Mouse (Mus musculus) CH12.LX (cell line): ENCODE results near the gene Cyp2d10. TPM values are rescaled to one million over a fixed set of nuclear protein-coding genes. Genes with fewer than 3 reads are reported as not detected.

Experiments used
- DNase-seq: peaks from one replicate; pipeline ENCODE4 v3.0.0-alpha.2; 2013; ENCODE audit errors: extremely low read depth
- H3K27ac ChIP-seq: 2 replicates; pipeline ENCODE4 v1.5.1; 2012; ENCODE audit warnings: low read depth, mild to moderate bottlenecking, control low read depth, moderate library complexity; ENCODE audit not compliant: insufficient read depth
- H3K27me3 ChIP-seq: replicated peaks from 2 replicates; pipeline ENCODE3; 2012; ENCODE audit warnings: inconsistent platforms
- H3K36me3 ChIP-seq, 2 experiments: replicated peaks in 1 of 2; 2 replicates each; pipeline versions ENCODE3 to v1.6.1; 2012; ENCODE audit warnings: inconsistent platforms in 1 of 2, low read length in 1 of 2, mild to moderate bottlenecking in 1 of 2, mixed read lengths in 1 of 2, moderate library complexity in 1 of 2; ENCODE audit not compliant: control insufficient read depth in 1 of 2, insufficient read depth in 1 of 2
- H3K4me1 ChIP-seq, 2 experiments: 2 replicates each; pipeline ENCODE4 v1.6.1; 2012; ENCODE audit warnings: inconsistent platforms in 1 of 2, moderate library complexity in 1 of 2; ENCODE audit not compliant: insufficient read depth in 2 of 2, control insufficient read depth in 1 of 2
- H3K4me2 ChIP-seq: 2 replicates; pipeline ENCODE4 v1.6.1; 2012; ENCODE audit warnings: low read depth, mild to moderate bottlenecking, control low read depth; ENCODE audit not compliant: poor library complexity, insufficient read depth, severe bottlenecking
- H3K4me3 ChIP-seq, 3 experiments: fragments of 150-350 bp in 1 of 3; sonication (generic) in 1 of 3; replicated peaks in 1 of 3; 2 replicates each; pipeline versions ENCODE3 to v1.5.1; 2011 to 2012; ENCODE audit warnings: low read depth in 2 of 3, low read length in 2 of 3, mild to moderate bottlenecking in 2 of 3, moderate library complexity in 2 of 3, control low read depth in 1 of 3, improper control_type of control experiment in 1 of 3, inconsistent platforms in 1 of 3, mixed read lengths in 1 of 3; ENCODE audit not compliant: poor library complexity in 1 of 3
- H3K79me2 ChIP-seq: replicated peaks from 2 replicates; pipeline ENCODE4 v1.6.1; 2012; ENCODE audit warnings: mild to moderate bottlenecking, moderate library complexity; ENCODE audit not compliant: control insufficient read depth, poor library complexity, insufficient read depth, severe bottlenecking; ENCODE audit errors: extremely low read depth
- H3K9ac ChIP-seq: 2 replicates; pipeline ENCODE4 v1.6.1; 2012; ENCODE audit warnings: low read depth, mild to moderate bottlenecking, control low read depth, moderate library complexity; ENCODE audit not compliant: insufficient read depth
- H3K9me3 ChIP-seq: replicated peaks from 2 replicates; pipeline ENCODE3; 2012; ENCODE audit warnings: low read length, inconsistent platforms, mixed read lengths
- BHLHE40 ChIP-seq: IDR thresholded peaks from 2 replicates; pipeline ENCODE4 v1.6.1; 2011; ENCODE audit warnings: mild to moderate bottlenecking, low read depth, low read length, improper control_type of control experiment
- CHD1 ChIP-seq: IDR thresholded peaks from 2 replicates; pipeline ENCODE4 v1.6.1; 2012; ENCODE audit warnings: low read depth, low read length, improper control_type of control experiment, inconsistent platforms
- CHD2 ChIP-seq: IDR thresholded peaks from 2 replicates; pipeline ENCODE4 v1.6.1; 2011; ENCODE audit warnings: low read length, improper control_type of control experiment
- ETS1 ChIP-seq: conservative IDR thresholded peaks from 2 replicates; pipeline ENCODE4 v1.6.1; 2012; ENCODE audit warnings: low read depth, mild to moderate bottlenecking, inconsistent platforms, low read length, improper control_type of control experiment, moderate library complexity
- GABPA ChIP-seq: IDR thresholded peaks from 2 replicates; pipeline ENCODE4 v1.6.1; 2012; ENCODE audit warnings: low read depth, low read length, improper control_type of control experiment, inconsistent platforms; ENCODE audit not compliant: insufficient replicate concordance
- HCFC1 ChIP-seq: IDR thresholded peaks from 2 replicates; pipeline ENCODE4 v1.6.1; 2012; ENCODE audit warnings: low read depth, mild to moderate bottlenecking, inconsistent platforms, low read length, improper control_type of control experiment
- IRF4 ChIP-seq: IDR thresholded peaks from 2 replicates; pipeline ENCODE4 v1.6.1; 2014; ENCODE audit warnings: low read depth, mild to moderate bottlenecking, inconsistent platforms, low read length, improper control_type of control experiment
- JUN ChIP-seq: IDR thresholded peaks from 2 replicates; pipeline ENCODE4 v1.6.1; 2011; ENCODE audit warnings: low read depth, mild to moderate bottlenecking, low read length, improper control_type of control experiment, moderate library complexity; ENCODE audit not compliant: insufficient read depth
- JUND ChIP-seq: conservative IDR thresholded peaks from 2 replicates; pipeline ENCODE4 v1.6.1; 2011; ENCODE audit warnings: low read depth, low read length, improper control_type of control experiment
- MAFK ChIP-seq: IDR thresholded peaks from 2 replicates; pipeline ENCODE4 v1.6.1; 2011; ENCODE audit warnings: low read length, improper control_type of control experiment; ENCODE audit not compliant: insufficient replicate concordance
- MAX ChIP-seq: IDR thresholded peaks from 2 replicates; pipeline ENCODE4 v1.6.1; 2011; ENCODE audit warnings: low read length, improper control_type of control experiment
- MAZ ChIP-seq: IDR thresholded peaks from 2 replicates; pipeline ENCODE4 v1.6.1; 2012; ENCODE audit warnings: low read depth, mild to moderate bottlenecking, inconsistent platforms, low read length, improper control_type of control experiment, moderate library complexity
- MXI1 ChIP-seq: IDR thresholded peaks from 2 replicates; pipeline ENCODE4 v1.6.1; 2011; ENCODE audit warnings: mild to moderate bottlenecking, low read depth, low read length, improper control_type of control experiment
- MYC ChIP-seq: IDR thresholded peaks from 2 replicates; pipeline ENCODE4 v1.6.1; 2011; ENCODE audit warnings: low read depth, mild to moderate bottlenecking, improper control_type of control experiment, low read length
- NELFE ChIP-seq: IDR thresholded peaks from 2 replicates; pipeline ENCODE4 v1.6.1; 2011; ENCODE audit warnings: low read depth, low read length, improper control_type of control experiment
- NRF1 ChIP-seq: IDR thresholded peaks from 2 replicates; pipeline ENCODE4 v1.6.1; 2014; ENCODE audit warnings: low read depth, mild to moderate bottlenecking, inconsistent platforms, low read length, improper control_type of control experiment, moderate library complexity
- POLR2A ChIP-seq: IDR thresholded peaks from 2 replicates; pipeline ENCODE4 v1.6.1; 2011; ENCODE audit warnings: low read depth, mild to moderate bottlenecking, improper control_type of control experiment, low read length
- RAD21 ChIP-seq: IDR thresholded peaks from 2 replicates; pipeline ENCODE4 v1.6.1; 2011; ENCODE audit warnings: low read depth, mild to moderate bottlenecking, low read length, improper control_type of control experiment, moderate library complexity
- RCOR1 ChIP-seq: conservative IDR thresholded peaks from 2 replicates; pipeline ENCODE4 v1.6.1; 2012; ENCODE audit warnings: low read depth, mild to moderate bottlenecking, inconsistent platforms, low read length, improper control_type of control experiment
- SMC3 ChIP-seq: IDR thresholded peaks from 2 replicates; pipeline ENCODE4 v1.6.1; 2011; ENCODE audit warnings: low read depth, low read length, improper control_type of control experiment
- TBP ChIP-seq: conservative IDR thresholded peaks from 2 replicates; pipeline ENCODE4 v1.6.1; 2011; ENCODE audit warnings: low read depth, low read length, improper control_type of control experiment
- TCF12 ChIP-seq: IDR thresholded peaks from 2 replicates; pipeline ENCODE4 v1.6.1; 2014; ENCODE audit warnings: low read depth, mild to moderate bottlenecking, inconsistent platforms, low read length, improper control_type of control experiment
- UBTF ChIP-seq: IDR thresholded peaks from 2 replicates; pipeline ENCODE4 v1.6.1; 2012; ENCODE audit warnings: low read depth, mild to moderate bottlenecking, inconsistent platforms, low read length, improper control_type of control experiment, moderate library complexity
- USF1 ChIP-seq: IDR thresholded peaks from 2 replicates; pipeline ENCODE4 v1.6.1; 2014; ENCODE audit warnings: low read depth, mild to moderate bottlenecking, inconsistent platforms, low read length, improper control_type of control experiment
- USF2 ChIP-seq: conservative IDR thresholded peaks from 2 replicates; pipeline ENCODE4 v1.6.1; 2011; ENCODE audit warnings: low read depth, low read length, improper control_type of control experiment
- ZC3H11A ChIP-seq: IDR thresholded peaks from 2 replicates; pipeline ENCODE4 v1.6.1; 2012; ENCODE audit warnings: low read depth, mild to moderate bottlenecking, inconsistent platforms, low read length, improper control_type of control experiment
- ZKSCAN1 ChIP-seq: IDR thresholded peaks from 2 replicates; pipeline ENCODE4 v1.6.1; 2012; ENCODE audit warnings: low read depth, inconsistent platforms, low read length, improper control_type of control experiment, borderline replicate concordance
- ZMIZ1 ChIP-seq: IDR thresholded peaks from 2 replicates; pipeline ENCODE4 v1.6.1; 2012; ENCODE audit warnings: low read depth, mild to moderate bottlenecking, inconsistent platforms, low read length, improper control_type of control experiment
- ZNF384 ChIP-seq: IDR thresholded peaks from 2 replicates; pipeline ENCODE4 v1.6.1; 2012; ENCODE audit warnings: low read depth, low read length, improper control_type of control experiment, inconsistent platforms
- dilution Hi-C: fragments of 300-500 bp; cut with MboI; formaldehyde crosslinking; loops from 2 replicates; pipeline ENCODE4 v1.14.3; 2020; ENCODE audit warnings: low sequenced_read_pairs; ENCODE audit not compliant: extremely low pct_unique_long_range_greater_than_20kb, extremely low pct_ligation_motif_present
- in situ Hi-C: fragments of 300-500 bp; cut with MboI; formaldehyde crosslinking; loops from 3 replicates; pipeline ENCODE4 v1.14.3; 2019; ENCODE audit warnings: low sequenced_read_pairs, low pct_ligation_motif_present, low pct_unique_long_range_greater_than_20kb, mixed read lengths
- polyA plus RNA-seq: library from polyadenylated mRNA; unstranded; fragments of >175 nt; gene quantifications from 2 replicates; pipeline ENCODE4 v1.2.1, GENCODE M21; 2012; ENCODE audit warnings: low read depth; ENCODE audit not compliant: insufficient read length
- total RNA-seq, 2 experiments: library from RNA; depleted of rRNA; stranded (reverse); fragments of 300-350 nt in 1 of 2; fragments of >200 nt in 1 of 2; gene quantifications; 2 replicates each; pipeline ENCODE4 v1.2.3; 2012 to 2014

Gene Cyp2d10
- total and polyA plus RNA-seq, 3 experiments = not detected

GRCm38 (mm10) chr15:82433137-82433536 is 26.1 kb upstream of the Cyp2d10 start, which contains the start of gene Cyp2d9:
TSS of gene Cyp2d9 (plus strand) at chr15:82433437.
- dilution Hi-C loops (no loop called here), in situ Hi-C loops (no loop called here)
- no peak for TF ChIP-seq MXI1
- no peak for TF ChIP-seq NELFE
- TF ChIP-seq CHD1 = no peak
- no peak for TF ChIP-seq ZKSCAN1
- TF ChIP-seq TBP = no peak
- no peak for TF ChIP-seq USF1
- no peak for TF ChIP-seq ETS1
- no peak for TF ChIP-seq MAX
- no peak for TF ChIP-seq RAD21
- TF ChIP-seq HCFC1 = no peak
- TF ChIP-seq UBTF = no peak
- no peak for TF ChIP-seq JUND
- no peak for TF ChIP-seq IRF4
- TF ChIP-seq BHLHE40 = no peak
- TF ChIP-seq USF2 = no peak
- no peak for TF ChIP-seq ZMIZ1
- no peak for TF ChIP-seq POLR2A
- no peak within 1 kb of the TSS for H3K27ac ChIP-seq
- H3K4me2 ChIP-seq = no peak within 1 kb of the TSS
- no peaks in the 10 kb centered on the region for H3K36me3 ChIP-seq
- no peaks in the 10 kb centered on the region for H3K79me2 ChIP-seq
- H3K27me3 ChIP-seq = peaks cover 57% of the 10 kb centered on the region
- no peak for DNase-seq
- H3K9me3 ChIP-seq = peaks cover 18% of the 10 kb centered on the region
- H3K4me1 ChIP-seq = no peaks in the 10 kb centered on the region
- no peak within 1 kb of the TSS for H3K9ac ChIP-seq
- H3K4me3 ChIP-seq = no peak within 1 kb of the TSS

GRCm38 (mm10) chr15:82423471-82423870 is 16.5 kb upstream of the Cyp2d10 start:
- Histone ChIP-seq H3K27ac (no peak overlapping the region), H3K9me3 (peaks cover 3% of the 10 kb centered on the region), H3K4me1 (no peaks in the 10 kb centered on the region), H3K9ac (no peak overlapping the region), H3K27me3 (peaks cover 69% of the 10 kb centered on the region), H3K4me3 (no peak overlapping the region), H3K79me2 (no peaks in the 10 kb centered on the region), H3K4me2 (no peak overlapping the region), H3K36me3 (no peaks in the 10 kb centered on the region)
- TF ChIP-seq NRF1 (no peak), USF1 (no peak), BHLHE40 (no peak), JUN (no peak), POLR2A (no peak), TCF12 (no peak), MAFK (no peak), RAD21 (no peak), GABPA (no peak), CHD1 (no peak), USF2 (no peak), SMC3 (no peak), ZKSCAN1 (no peak), CHD2 (no peak), RCOR1 (no peak), MYC (no peak), ZNF384 (no peak), MAZ (no peak), ZC3H11A (no peak), UBTF (no peak)
- in situ Hi-C loops (no loop called here), dilution Hi-C loops (no loop called here)
- no peak for DNase-seq
